Mouse (Mus musculus): ENCODE results near the gene Cfc1. TPM values are rescaled to one million over a fixed set of nuclear protein-coding genes. Genes with fewer than 3 reads are reported as not detected.
"Not testable (repeated sequence)": the region's sequence is repeated elsewhere in the genome, so short reads cannot be mapped to it uniquely, and the experiment has no call there.

Cfc1 gene
- total RNA-seq, 2 experiments from 2014 or later = not detected

- 0 out of 2 replicates have a peak, but pooled peaks have one; percentile 6 for TF ChIP-seq CTCF (IDR thresholded peaks at IDR 0.05)
- no peak overlapping the region for H3K27ac ChIP-seq
- intact Hi-C loops (cut with DNase I) = no loop called here
- DNase-seq = no peak
- no peak overlapping the region for H3K4me3 ChIP-seq
These were observed 17.2 kb upstream of the Cfc1 start for GRCm38 (mm10) chr1:34518259-34518658.

GRCm38 (mm10) chr1:34522205-34522849 lies 13.1 kb upstream of the Cfc1 start:
- TF ChIP-seq CTCF (IDR thresholded peaks at IDR 0.05) = no peak
- no peak overlapping the region for H3K4me3 ChIP-seq
- no peak for DNase-seq
- no peak overlapping the region for H3K27ac ChIP-seq
- intact Hi-C loops (cut with DNase I) = no loop called here

- DNase-seq = no peak
- no peak overlapping the region for H3K4me3 ChIP-seq
- intact Hi-C loops (cut with DNase I) = no loop called here
- H3K27ac ChIP-seq = no peak overlapping the region
- TF ChIP-seq CTCF (IDR thresholded peaks at IDR 0.05) = no peak
These were observed 12.6 kb upstream of the Cfc1 start for GRCm38 (mm10) chr1:34522850-34523244.

- no peak for TF ChIP-seq CTCF (IDR thresholded peaks at IDR 0.05)
- intact Hi-C loops (cut with DNase I) = no loop called here
- no peak for DNase-seq
- H3K27ac ChIP-seq = no peak overlapping the region
- H3K4me3 ChIP-seq = no peak overlapping the region
These were observed 11.8 kb upstream of the Cfc1 start for GRCm38 (mm10) chr1:34523647-34524046.

- DNase-seq; H3K4me3 ChIP-seq; intact Hi-C loops (cut with DNase I); H3K27ac ChIP-seq: not testable (repeated sequence)
These were observed 874 bp upstream of the Cfc1 start for GRCm38 (mm10) chr1:34534574-34534973.

GRCm38 (mm10) chr1:34536291-34536766 lies 881 bp downstream of the Cfc1 start:
- no peak for TF ChIP-seq CTCF (IDR thresholded peaks at IDR 0.05)
- DNase-seq = no peak
- intact Hi-C loops (cut with DNase I) = no loop called here
- Histone ChIP-seq H3K27ac (no peak overlapping the region), H3K4me3 (no peak overlapping the region)

GRCm38 (mm10) chr1:34536767-34537485 lies 1.5 kb downstream of the Cfc1 start:
- H3K27ac ChIP-seq = no peak overlapping the region
- intact Hi-C loops (cut with DNase I) = no loop called here
- DNase-seq = no peak
- H3K4me3 ChIP-seq = no peak overlapping the region
- TF ChIP-seq CTCF (IDR thresholded peaks at IDR 0.05) = no peak

- H3K27ac ChIP-seq = no peak overlapping the region
- no peak overlapping the region for H3K4me3 ChIP-seq
- intact Hi-C loops (cut with DNase I) = no loop called here
These were observed 11.6 kb downstream of the Cfc1 start for GRCm38 (mm10) chr1:34547074-34547473.

GRCm38 (mm10) chr1:34553690-34554089 lies 18.2 kb downstream of the Cfc1 start:
- Histone ChIP-seq H3K27ac (no peak overlapping the region), H3K4me3 (no peak overlapping the region)
- no peak for TF ChIP-seq CTCF (IDR thresholded peaks at IDR 0.05)
- intact Hi-C loops (cut with DNase I) = no loop called here
- no peak for DNase-seq

More at GRCm38 (mm10) chr1:34547074-34547473, 11.6 kb downstream of the Cfc1 start:
- no peak for DNase-seq
- no peak for TF ChIP-seq CTCF (IDR thresholded peaks at IDR 0.05)

- no peak overlapping the region for H3K27ac ChIP-seq
- no peak overlapping the region for H3K4me3 ChIP-seq
- no peak for TF ChIP-seq CTCF (IDR thresholded peaks at IDR 0.05)
- intact Hi-C loops (cut with DNase I) = no loop called here
- no peak for DNase-seq
These were observed 18.8 kb downstream of the Cfc1 start for GRCm38 (mm10) chr1:34554275-34554674.

GRCm38 (mm10) chr1:34560843-34561242 lies 25.4 kb downstream of the Cfc1 start, which contains the start of gene Prss40:
Prss40 (minus strand) TSS chr1:34560943.
- intact Hi-C loops (cut with DNase I) = no loop called here
- DNase-seq = no peak
- Histone ChIP-seq H3K4me3 (no peak within 1 kb of the TSS), H3K27ac (no peak within 1 kb of the TSS)
- no peak for TF ChIP-seq CTCF (IDR thresholded peaks at IDR 0.05)

GRCm38 (mm10) chr1:34564383-34565045 lies 29.1 kb downstream of the Cfc1 start:
- no peak for TF ChIP-seq CTCF (IDR thresholded peaks at IDR 0.05)
- Histone ChIP-seq H3K4me3 (no peak overlapping the region), H3K27ac (no peak overlapping the region)
- intact Hi-C loops (cut with DNase I) = no loop called here
- no peak for DNase-seq

GRCm38 (mm10) chr1:34568120-34568519 lies 32.7 kb downstream of the Cfc1 start:
- intact Hi-C loops (cut with DNase I) = no loop called here

More at GRCm38 (mm10) chr1:34568120-34568519, 32.7 kb downstream of the Cfc1 start:
- no peak for TF ChIP-seq CTCF (IDR thresholded peaks at IDR 0.05)
- Histone ChIP-seq H3K4me3 (no peak overlapping the region), H3K27ac (no peak overlapping the region)
- no peak for DNase-seq
